Mouse (Mus musculus) kidney, adult 11 months (tissue): Measurements from ENCODE around the gene Hbb-bt.
"Not testable (repeated sequence)": the region's sequence is repeated elsewhere in the genome, so short reads cannot be mapped to it uniquely, and the experiment has no call there.

Experiments used
- DNase-seq: peaks from one replicate; pipeline ENCODE4 v3.0.0; 2022

Hbb-bt gene

GRCm38 (mm10) chr7:103808120-103808519, 5.7 kb downstream of the Hbb-bt start:
- DNase-seq: not testable (repeated sequence)

DNA sequence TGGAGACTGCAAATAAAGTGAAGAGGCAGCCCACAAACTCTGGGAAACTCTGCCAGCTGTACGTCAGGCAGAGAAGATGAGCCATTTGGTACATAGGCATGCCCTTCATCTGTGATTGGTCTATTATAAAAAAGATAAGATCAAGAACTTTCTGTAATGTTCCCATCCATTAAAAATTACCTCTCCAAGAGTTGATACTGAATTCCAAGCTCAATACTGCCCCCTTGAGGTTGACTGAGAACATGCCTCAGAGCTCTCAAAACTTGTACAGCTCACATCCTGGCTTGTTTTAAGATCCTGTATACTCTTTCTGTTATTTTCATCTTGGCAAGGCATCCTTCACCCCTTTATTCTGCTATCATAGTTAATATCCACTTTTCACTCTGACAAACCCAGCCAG, 6.9 kb downstream of the Hbb-bt start:
- no peak for DNase-seq

DNA sequence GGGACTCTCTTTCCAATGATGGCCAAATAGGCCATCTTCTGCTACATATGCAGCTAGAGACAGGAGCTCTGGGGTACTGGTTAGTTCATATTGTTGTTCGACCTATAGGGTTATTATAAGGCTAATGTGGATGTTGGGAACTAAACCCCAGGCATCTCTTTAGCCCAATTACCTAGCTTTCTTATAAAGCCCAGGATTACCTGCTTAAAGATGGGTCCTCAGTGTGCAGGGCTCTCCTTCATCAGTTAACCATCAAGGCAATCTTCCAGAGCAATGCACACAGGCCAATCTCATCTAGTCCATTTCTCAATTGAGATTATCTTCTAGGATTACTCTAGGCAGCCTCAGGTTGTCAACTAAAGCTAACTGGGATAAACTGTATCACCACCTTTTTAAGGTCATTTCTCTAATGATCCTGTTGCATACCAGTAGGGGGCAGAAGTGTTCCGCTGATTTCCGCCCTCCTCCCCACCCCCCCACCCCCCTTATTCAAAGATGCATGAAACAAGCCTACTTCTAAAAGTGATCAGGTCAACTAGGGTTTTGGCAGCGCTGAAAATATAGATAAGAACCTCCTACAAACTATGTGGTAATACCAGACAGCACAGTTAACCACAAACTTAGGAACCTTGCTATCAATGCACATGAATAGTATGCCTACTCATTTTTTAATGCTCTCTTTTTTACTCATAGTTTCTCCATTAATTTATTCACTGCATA, 21.0 kb downstream of the Hbb-bt start:
- no peak for DNase-seq

GRCm38 (mm10) chr7:103791721-103792120, 22.1 kb downstream of the Hbb-bt start, which contains the start of gene Olfr67:
Olfr67 (minus strand) TSS chr7:103791821.
- DNase-seq: no peak

DNA sequence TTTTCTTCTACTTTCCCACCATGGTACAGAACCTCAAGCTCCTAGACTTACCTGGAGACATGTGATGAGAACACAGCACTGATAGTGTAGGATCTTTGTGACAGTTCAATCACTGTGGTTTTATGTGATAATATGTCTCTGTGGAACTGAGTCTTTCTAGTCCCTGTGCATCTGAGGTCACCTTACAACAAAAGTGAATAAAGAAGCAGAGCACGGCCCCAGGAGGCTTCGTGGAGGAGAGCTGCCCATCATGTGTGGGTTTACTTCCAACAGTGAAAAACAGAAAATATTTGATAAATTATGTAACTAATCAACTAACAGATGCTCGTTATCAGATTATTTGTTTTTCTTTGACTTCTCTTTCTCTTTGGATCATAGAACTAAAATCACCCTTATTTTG, 34.2 kb downstream of the Hbb-bt start, which contains the start of gene Olfr68:
Gene Olfr68, minus strand, starts transcription at position 101 of the 400 bp plus-strand sequence.
- no peak for DNase-seq

- not testable (repeated sequence) for DNase-seq
Measured at GRCm38 (mm10) chr7:103777652-103778051, 36.1 kb downstream of the Hbb-bt start.

- no peak for DNase-seq
Measured at GRCm38 (mm10) chr7:103771494-103771893, 42.3 kb downstream of the Hbb-bt start, which contains the start of gene Olfr69. Olfr69 (minus strand) TSS chr7:103771594.

- not testable (repeated sequence) for DNase-seq
Measured at GRCm38 (mm10) chr7:103767687-103768086, 46.1 kb downstream of the Hbb-bt start.
